Mouse (Mus musculus): ENCODE measurements around the gene Zic5. TPM values are rescaled to one million over a fixed set of nuclear protein-coding genes. Genes with fewer than 3 reads are reported as not detected.

The Zic5 gene
- polyA plus RNA-seq (2017; shearing (Covaris generic)): under 1 TPM in 1 of 3 experiments, not detected in 2; 0.27 TPM

GRCm38 (mm10) chr14:122464763-122465741, at the start of gene Zic5:
TSS of gene Zic5 (minus strand) at chr14:122465677.
- ATAC-seq: no peak

- ATAC-seq: no peak
Measured at GRCm38 (mm10) chr14:122513511-122514036, 48.1 kb upstream of the Zic5 start.

- ATAC-seq: no peak
Measured at GRCm38 (mm10) chr14:122511519-122511918, 46.0 kb upstream of the Zic5 start.

GRCm38 (mm10) chr14:122509058-122509457, 43.6 kb upstream of the Zic5 start:
- ATAC-seq: no peak

- ATAC-seq: no peak
Measured at GRCm38 (mm10) chr14:122492015-122492414, 26.5 kb upstream of the Zic5 start.

GRCm38 (mm10) chr14:122491521-122491920, 26.0 kb upstream of the Zic5 start:
- no peak for ATAC-seq

GRCm38 (mm10) chr14:122490441-122491328, 25.2 kb upstream of the Zic5 start, which contains the start of gene Gm10837:
TSS of gene Gm10837 (plus strand) at chr14:122490586.
- no peak for ATAC-seq

GRCm38 (mm10) chr14:122489686-122490414, 24.4 kb upstream of the Zic5 start:
- no peak for ATAC-seq

GRCm38 (mm10) chr14:122489041-122489440, 23.6 kb upstream of the Zic5 start:
- ATAC-seq: no peak

- ATAC-seq: no peak
Measured at GRCm38 (mm10) chr14:122487366-122487765, 21.9 kb upstream of the Zic5 start.

GRCm38 (mm10) chr14:122486611-122487010, 21.1 kb upstream of the Zic5 start:
- ATAC-seq: no peak

GRCm38 (mm10) chr14:122485635-122486181, 20.2 kb upstream of the Zic5 start:
- ATAC-seq: no peak

- ATAC-seq: no peak
Measured at GRCm38 (mm10) chr14:122484844-122485551, 19.5 kb upstream of the Zic5 start.

GRCm38 (mm10) chr14:122484458-122484843, 19.0 kb upstream of the Zic5 start:
- no peak for ATAC-seq

- ATAC-seq: no peak
Measured at GRCm38 (mm10) chr14:122483556-122484421, 18.3 kb upstream of the Zic5 start.

GRCm38 (mm10) chr14:122483024-122483385, 17.5 kb upstream of the Zic5 start:
- ATAC-seq: no peak

- no peak for ATAC-seq
Measured at GRCm38 (mm10) chr14:122482081-122483023, 16.9 kb upstream of the Zic5 start.

- no peak for ATAC-seq
Measured at GRCm38 (mm10) chr14:122481181-122481580, 15.7 kb upstream of the Zic5 start.

- ATAC-seq: no peak
Measured at GRCm38 (mm10) chr14:122480355-122480754, 14.9 kb upstream of the Zic5 start.

All from inflammation-experienced regulatory T-cells, adult 6 months (primary cell).